10 mouse cellular contexts compared by ENCODE assay signal in genomic region chr11:6899271-6900005, GRCm38 (mm10).
DNase-seq lines count a peak whose midpoint lies in the region; ATAC-seq lines count a peak whose summit lies in the region.
"Had no signal": no experiment of that assay in that cellular context is flagged by ENCODE, and none has a peak within 500 bp of the region (broad histone marks: within the 10 kb centered on the region; RNA-seq: fewer than 3 reads in every experiment).

No protein-coding gene starts in this region.

- DNase-seq in hindbrain, embryonic 10.5 days (ENCODE audit: low spot score), result no peak
- DNase-seq in frontal cortex, postnatal 14 days (ENCODE audit: low spot score in 2 of 2), result peak; percentile 35 to 36
- DNase-seq in right cerebral cortex, adult 18-20 months, result peak; percentile 69
- no peak for DNase-seq in adrenal gland, adult 18-20 months (ENCODE audit: low spot score in 2 of 2)
- no peak for DNase-seq in kidney, postnatal 14 days
- DNase-seq in adrenal gland, adult (ENCODE audit: inconsistent age in 2 of 2, low spot score in 1 of 2), result no peak
- DNase-seq: heart, adult 2 months had no signal

- WGBS in hindbrain, embryonic 13.5 days, result 82% methylated on average over 13 of the region's 13 CpGs
- WGBS in hindbrain, embryonic 10.5 days, result 79% methylated on average over 13 of the region's 13 CpGs

- H3K9me3 ChIP-seq in hindbrain, embryonic 13.5 days, result no peaks in the 10 kb centered on the region
- H3K9me3 ChIP-seq in hindbrain, embryonic 10.5 days, result no peaks in the 10 kb centered on the region
- H3K9me3 ChIP-seq: liver, embryonic 15.5 days had no signal

- no peaks in the 10 kb centered on the region for H3K27me3 ChIP-seq in hindbrain, embryonic 13.5 days
- H3K27me3 ChIP-seq in hindbrain, embryonic 10.5 days (ENCODE audit: insufficient read depth, poor library complexity, severe bottlenecking), result peaks cover 6% of the 10 kb centered on the region
- H3K27me3 ChIP-seq: liver, embryonic 15.5 days had no signal

- no peaks in the 10 kb centered on the region for H3K36me3 ChIP-seq in hindbrain, embryonic 13.5 days
- H3K36me3 ChIP-seq in hindbrain, embryonic 10.5 days, result no peaks in the 10 kb centered on the region
- H3K36me3 ChIP-seq: liver, embryonic 15.5 days had no signal

- H3K4me2 ChIP-seq in hindbrain, embryonic 13.5 days, result no peak overlapping the region
- H3K4me2 ChIP-seq: liver, embryonic 15.5 days had no signal

- ATAC-seq in hindbrain, embryonic 13.5 days (ENCODE audit: low FRiP score), result no peak
- peak; percentile 80; the same call in 1 of the 2 replicates for ATAC-seq in cerebellum, adult (ENCODE audit: insufficient number of reproducible peaks, low FRiP score, low TSS enrichment)

- H3K27ac ChIP-seq in hindbrain, embryonic 13.5 days, result peak overlapping the region; percentile 30; the same call in 1 of the 2 replicates
- no peak overlapping the region for H3K27ac ChIP-seq in hindbrain, embryonic 10.5 days
- H3K27ac ChIP-seq: heart, adult 2 months; liver, embryonic 15.5 days had no signal

- H3K4me3 ChIP-seq in hindbrain, embryonic 13.5 days, result no peak overlapping the region
- no peak overlapping the region for H3K4me3 ChIP-seq in hindbrain, embryonic 10.5 days
- H3K4me3 ChIP-seq: heart, adult 2 months; liver, embryonic 15.5 days had no signal

- H3K4me1 ChIP-seq in hindbrain, embryonic 13.5 days (replicated peaks), result peaks cover 25% of the 10 kb centered on the region
- peaks cover 30% of the 10 kb centered on the region for H3K4me1 ChIP-seq in hindbrain, embryonic 10.5 days (replicated peaks)
- H3K4me1 ChIP-seq: liver, embryonic 15.5 days had no signal

- no peak overlapping the region for H3K9ac ChIP-seq in hindbrain, embryonic 13.5 days
- H3K9ac ChIP-seq: liver, embryonic 15.5 days had no signal

Comparison
In these comparisons a context has a peak if more than half of its experiments do, and no peak if none do; other contexts are left out.
1. DNase-seq: peak in frontal cortex, postnatal 14 days (2 of 2) and right cerebral cortex, adult 18-20 months (single experiment); none in hindbrain, embryonic 10.5 days (single experiment), adrenal gland, adult 18-20 months (0 of 2), kidney, postnatal 14 days (single experiment) and adrenal gland, adult (0 of 2).